Mouse (Mus musculus) skeletal muscle tissue, postnatal 0 days (tissue): Measurements from ENCODE around the gene Olfr1491. TPM values are rescaled to one million over a fixed set of nuclear protein-coding genes. Genes with fewer than 3 reads are reported as not detected.

Source experiments
- polyA plus RNA-seq: library from polyadenylated mRNA; unstranded; fragments of >200 nt; fragmentation: Nextera tagmentation; extraction: Ambion mirVana; gene quantifications from 2 replicates; pipeline ENCODE4 v1.2.1, GENCODE M21; 2015

Gene Olfr1491
- polyA plus RNA-seq = not detected in 2 replicates

GRCm38 (mm10) chr19:13696968-13697367, at the start of gene Olfr1491:
Gene Olfr1491 (plus strand): TSS chr19:13697268.

GRCm38 (mm10) chr19:13650791-13651190, 46.3 kb upstream of the Olfr1491 start, which contains the start of gene Olfr1490:
Gene Olfr1490 (plus strand): TSS chr19:13651091.

GRCm38 (mm10) chr19:13722978-13723377, 25.9 kb downstream of the Olfr1491 start, which contains the start of gene Olfr1493-ps1:
Gene Olfr1493-ps1 (plus strand): TSS chr19:13723278.

GRCm38 (mm10) chr19:13739428-13739827, 42.4 kb downstream of the Olfr1491 start, which contains the start of gene Olfr1494:
Gene Olfr1494 (plus strand): TSS chr19:13739728.

Other genes with a start within 250 kb of the Olfr1491 start
- gene Olfr1472, start 241.2 kb upstream of the Olfr1491 start, polyA plus RNA-seq = not detected in 2 replicates
- gene Olfr1474, start 227.7 kb upstream of the Olfr1491 start, polyA plus RNA-seq = not detected in 2 replicates
- gene Olfr1475, start 217.1 kb upstream of the Olfr1491 start, polyA plus RNA-seq = not detected in 2 replicates
- gene Olfr1477, start 196.7 kb upstream of the Olfr1491 start, polyA plus RNA-seq = not detected in 2 replicates
- gene Olfr1480, start 169.4 kb upstream of the Olfr1491 start, polyA plus RNA-seq = not detected in 2 replicates
- not detected in 2 replicates for gene Olfr1484, start 113.8 kb upstream of the Olfr1491 start, polyA plus RNA-seq
- not detected in 2 replicates for gene Olfr1487, start 79.9 kb upstream of the Olfr1491 start, polyA plus RNA-seq
- gene Olfr1489, start 65.6 kb upstream of the Olfr1491 start, polyA plus RNA-seq = not detected in 2 replicates
- not detected in 2 replicates for gene Olfr1490, start 46.2 kb upstream of the Olfr1491 start, polyA plus RNA-seq
- gene Olfr1493-ps1, start 26.0 kb downstream of the Olfr1491 start, polyA plus RNA-seq = not detected in 2 replicates
- gene Olfr1494, start 42.5 kb downstream of the Olfr1491 start, polyA plus RNA-seq = not detected in 2 replicates
- gene Olfr1495, start 67.3 kb downstream of the Olfr1491 start, polyA plus RNA-seq = not detected in 2 replicates
- gene Olfr1496, start 80.6 kb downstream of the Olfr1491 start, polyA plus RNA-seq = not detected in 2 replicates
- not detected in 2 replicates for gene Olfr1497, start 100.9 kb downstream of the Olfr1491 start, polyA plus RNA-seq
- not detected in 2 replicates for gene Olfr1499, start 122.2 kb downstream of the Olfr1491 start, polyA plus RNA-seq
- gene Olfr1500, start 133.2 kb downstream of the Olfr1491 start, polyA plus RNA-seq = not detected in 2 replicates
- gene Olfr1501, start 153.4 kb downstream of the Olfr1491 start, polyA plus RNA-seq = not detected in 2 replicates
- not detected in 2 replicates for gene Olfr1502, start 164.5 kb downstream of the Olfr1491 start, polyA plus RNA-seq
- not detected in 2 replicates for gene Olfr1504, start 200.7 kb downstream of the Olfr1491 start, polyA plus RNA-seq
- gene Olfr1505, start 216.3 kb downstream of the Olfr1491 start, polyA plus RNA-seq = not detected in 2 replicates